ENCODE assay signal across 8 mouse cellular contexts in genomic region chr8:105276292-105277120, GRCm38 (mm10). TPM values are rescaled to one million over a fixed set of nuclear protein-coding genes. Genes with fewer than 3 reads are reported as not detected.
DNase-seq lines count a peak whose midpoint lies in the region; ATAC-seq and TF ChIP-seq lines count a peak whose summit lies in the region.

No protein-coding gene starts in this region.

- no peak overlapping the region for H3K27ac ChIP-seq in forebrain, postnatal 0 days (ENCODE audit: low read depth, low read length)
- no peak overlapping the region for H3K27ac ChIP-seq in hindbrain, embryonic 16.5 days (ENCODE audit: low read depth, low read length)
- H3K27ac ChIP-seq in liver, embryonic 13.5 days = no peak overlapping the region
- no peak overlapping the region for H3K27ac ChIP-seq in neural tube, embryonic 12.5 days

- 0 out of 2 replicates have a peak, but pooled peaks have one; percentile 4 for TF ChIP-seq CTCF in forebrain, postnatal 0 days (IDR thresholded peaks at IDR 0.05; ENCODE audit: low read depth)

- H3K9ac ChIP-seq in forebrain, postnatal 0 days = peak overlapping the region; percentile 44
- peak overlapping the region; percentile 72 for H3K9ac ChIP-seq in hindbrain, embryonic 16.5 days (ENCODE audit: low read depth, low read length)
- H3K9ac ChIP-seq in liver, embryonic 13.5 days = peak overlapping the region; percentile 47; the same call in 1 of the 2 replicates
- peak overlapping the region; percentile 44 for H3K9ac ChIP-seq in neural tube, embryonic 12.5 days

- peaks cover 10% of the 10 kb centered on the region for H3K36me3 ChIP-seq in forebrain, postnatal 0 days (ENCODE audit: insufficient read depth)
- peaks cover 4% of the 10 kb centered on the region for H3K36me3 ChIP-seq in hindbrain, embryonic 16.5 days (ENCODE audit: control insufficient read depth, insufficient read depth, low read length)
- 0 out of 2 replicates have a peak, but pooled peaks cover 2% of the 10 kb centered on the region for H3K36me3 ChIP-seq in liver, embryonic 13.5 days
- peaks cover 12% of the 10 kb centered on the region for H3K36me3 ChIP-seq in neural tube, embryonic 12.5 days

- WGBS in forebrain, postnatal 0 days = 4% methylated on average over 30 of the region's 30 CpGs
- 4% methylated on average over 24 of the region's 30 CpGs for WGBS in hindbrain, embryonic 16.5 days
- WGBS in liver, embryonic 13.5 days (ENCODE audit: insufficient replicate concordance) = 4% methylated on average over 30 of the region's 30 CpGs
- WGBS in neural tube, embryonic 12.5 days = 3% methylated on average over 30 of the region's 30 CpGs

- no peak for DNase-seq in frontal cortex, postnatal 10 days (ENCODE audit: low spot score in 2 of 2)
- peak; percentile 66 for DNase-seq in adrenal gland, postnatal 25 days
- peak; percentile 70 for DNase-seq in forebrain, postnatal 0 days
- no peak for DNase-seq in liver, embryonic 13.5 days
- DNase-seq in adipocyte (ENCODE audit: low spot score) = no peak

- ATAC-seq in frontal cortex, adult (ENCODE audit: low TSS enrichment) = peak; percentile 48
- ATAC-seq in forebrain, postnatal 0 days = peak; percentile 69
- ATAC-seq in hindbrain, embryonic 16.5 days = peak; percentile 61
- ATAC-seq in liver, embryonic 13.5 days (ENCODE audit: low read depth) = peak; percentile 64
- peak; percentile 76 for ATAC-seq in neural tube, embryonic 12.5 days (ENCODE audit: low FRiP score, low read depth)

- 0 out of 2 replicates have a peak, but pooled peaks cover 4% of the 10 kb centered on the region for H3K4me1 ChIP-seq in forebrain, postnatal 0 days (ENCODE audit: insufficient read depth)
- H3K4me1 ChIP-seq in hindbrain, embryonic 16.5 days (ENCODE audit: control insufficient read depth, insufficient read depth, low read depth, low read length) = peaks cover 22% of the 10 kb centered on the region
- peaks cover 27% of the 10 kb centered on the region for H3K4me1 ChIP-seq in liver, embryonic 13.5 days (replicated peaks)
- peaks cover 18% of the 10 kb centered on the region for H3K4me1 ChIP-seq in neural tube, embryonic 12.5 days

- H3K27me3 ChIP-seq in forebrain, postnatal 0 days (ENCODE audit: insufficient read depth, low read length) = peaks cover 42% of the 10 kb centered on the region
- H3K27me3 ChIP-seq in hindbrain, embryonic 16.5 days (replicated peaks; ENCODE audit: control insufficient read depth, insufficient read depth, low read length) = peaks cover 46% of the 10 kb centered on the region
- peaks cover 97% of the 10 kb centered on the region for H3K27me3 ChIP-seq in liver, embryonic 13.5 days
- peaks cover 95% of the 10 kb centered on the region for H3K27me3 ChIP-seq in neural tube, embryonic 12.5 days (replicated peaks)

- H3K4me3 ChIP-seq in forebrain, postnatal 0 days (ENCODE audit: low read depth, low read length) = peak overlapping the region; percentile 38
- H3K4me3 ChIP-seq in hindbrain, embryonic 16.5 days (ENCODE audit: low read length) = peak overlapping the region; percentile 51
- H3K4me3 ChIP-seq in liver, embryonic 13.5 days (replicated peaks) = peak overlapping the region; percentile 35
- peak overlapping the region; percentile 36 for H3K4me3 ChIP-seq in neural tube, embryonic 12.5 days

- H3K4me2 ChIP-seq in forebrain, postnatal 0 days (ENCODE audit: low read depth) = peak overlapping the region; percentile 62
- H3K4me2 ChIP-seq in hindbrain, embryonic 16.5 days (ENCODE audit: low read length) = peak overlapping the region; percentile 95
- H3K4me2 ChIP-seq in liver, embryonic 13.5 days = peak overlapping the region; percentile 59
- peak overlapping the region; percentile 79 for H3K4me2 ChIP-seq in neural tube, embryonic 12.5 days (replicated peaks)

- H3K9me3 ChIP-seq in forebrain, postnatal 0 days (ENCODE audit: low read length) = no peaks in the 10 kb centered on the region
- no peaks in the 10 kb centered on the region for H3K9me3 ChIP-seq in hindbrain, embryonic 16.5 days (ENCODE audit: control insufficient read depth, low read length)
- H3K9me3 ChIP-seq in liver, embryonic 13.5 days (replicated peaks) = no peaks in the 10 kb centered on the region
- no peaks in the 10 kb centered on the region for H3K9me3 ChIP-seq in neural tube, embryonic 12.5 days

RNA-seq across cellular contexts. Expression of gene Nol3, which starts 0.6 kb away (rescaled TPM):
- total RNA-seq in adrenal gland, postnatal 25 days (2021) = 4.4 and 4.7 TPM in 2 replicates
- total RNA-seq in forebrain, postnatal 0 days (2014; rRNA removed) = 1.5 and 1.7 TPM in 2 replicates
- 3.0 and 4.3 TPM in 2 replicates for polyA plus RNA-seq in forebrain, postnatal 0 days (2015; fragmentation: Nextera tagmentation; extraction: Ambion mirVana)
- 6.2 TPM in 2 replicates for polyA plus RNA-seq in hindbrain, embryonic 16.5 days (2015; fragmentation: Nextera tagmentation; extraction: Ambion mirVana)
- 0.10 and 0.14 TPM in 2 replicates for polyA plus RNA-seq in liver, embryonic 13.5 days (2015; fragmentation: Nextera tagmentation; extraction: Ambion mirVana)
- 3.5 and 4.3 TPM in 2 replicates for polyA plus RNA-seq in neural tube, embryonic 12.5 days (2016; fragmentation: Nextera tagmentation; extraction: Ambion mirVana)

RNA-seq across cellular contexts. Expression of gene Hsf4, which starts 6.9 kb away (rescaled TPM):
- 0.70 and 1.1 TPM in 2 replicates for total RNA-seq in adrenal gland, postnatal 25 days (2021)
- total RNA-seq in forebrain, postnatal 0 days (2014; rRNA removed) = 0.15 and 0.90 TPM in 2 replicates
- polyA plus RNA-seq in forebrain, postnatal 0 days (2015; fragmentation: Nextera tagmentation; extraction: Ambion mirVana) = 0.30 and 0.44 TPM in 2 replicates
- polyA plus RNA-seq in hindbrain, embryonic 16.5 days (2015; fragmentation: Nextera tagmentation; extraction: Ambion mirVana) = 0.80 and 1.2 TPM in 2 replicates
- 0.10 TPM in 1 of 2 replicates, not detected in the other for polyA plus RNA-seq in liver, embryonic 13.5 days (2015; fragmentation: Nextera tagmentation; extraction: Ambion mirVana)
- polyA plus RNA-seq in neural tube, embryonic 12.5 days (2016; fragmentation: Nextera tagmentation; extraction: Ambion mirVana) = 0.19 and 0.20 TPM in 2 replicates

RNA-seq across cellular contexts. Expression of gene Fbxl8, which starts 12.1 kb away (rescaled TPM):
- 3.7 and 4.5 TPM in 2 replicates for total RNA-seq in adrenal gland, postnatal 25 days (2021)
- total RNA-seq in forebrain, postnatal 0 days (2014; rRNA removed) = 0.38 and 1.4 TPM in 2 replicates
- polyA plus RNA-seq in forebrain, postnatal 0 days (2015; fragmentation: Nextera tagmentation; extraction: Ambion mirVana) = 0.85 and 1.1 TPM in 2 replicates
- 2.1 and 2.4 TPM in 2 replicates for polyA plus RNA-seq in hindbrain, embryonic 16.5 days (2015; fragmentation: Nextera tagmentation; extraction: Ambion mirVana)
- 0.98 and 1.1 TPM in 2 replicates for polyA plus RNA-seq in liver, embryonic 13.5 days (2015; fragmentation: Nextera tagmentation; extraction: Ambion mirVana)
- 0.90 and 1.0 TPM in 2 replicates for polyA plus RNA-seq in neural tube, embryonic 12.5 days (2016; fragmentation: Nextera tagmentation; extraction: Ambion mirVana)

RNA-seq across cellular contexts. Expression of gene Tradd, which starts 12.1 kb away (rescaled TPM):
- total RNA-seq in adrenal gland, postnatal 25 days (2021) = 18.7 and 21.7 TPM in 2 replicates
- 14.7 and 23.9 TPM in 2 replicates for total RNA-seq in forebrain, postnatal 0 days (2014; rRNA removed)
- 14.0 and 20.9 TPM in 2 replicates for polyA plus RNA-seq in forebrain, postnatal 0 days (2015; fragmentation: Nextera tagmentation; extraction: Ambion mirVana)
- polyA plus RNA-seq in hindbrain, embryonic 16.5 days (2015; fragmentation: Nextera tagmentation; extraction: Ambion mirVana) = 20.7 and 21.5 TPM in 2 replicates
- 16.2 and 16.7 TPM in 2 replicates for polyA plus RNA-seq in liver, embryonic 13.5 days (2015; fragmentation: Nextera tagmentation; extraction: Ambion mirVana)
- 18.7 and 21.2 TPM in 2 replicates for polyA plus RNA-seq in neural tube, embryonic 12.5 days (2016; fragmentation: Nextera tagmentation; extraction: Ambion mirVana)

RNA-seq across cellular contexts. Expression of gene 4931428F04Rik, which starts 13.2 kb away (rescaled TPM):
- total RNA-seq in adrenal gland, postnatal 25 days (2021) = 1.9 and 3.7 TPM in 2 replicates
- 54.2 and 70.9 TPM in 2 replicates for total RNA-seq in forebrain, postnatal 0 days (2014; rRNA removed)
- polyA plus RNA-seq in forebrain, postnatal 0 days (2015; fragmentation: Nextera tagmentation; extraction: Ambion mirVana) = 124 and 146 TPM in 2 replicates
- 126 and 153 TPM in 2 replicates for polyA plus RNA-seq in hindbrain, embryonic 16.5 days (2015; fragmentation: Nextera tagmentation; extraction: Ambion mirVana)
- 0.60 and 1.1 TPM in 2 replicates for polyA plus RNA-seq in liver, embryonic 13.5 days (2015; fragmentation: Nextera tagmentation; extraction: Ambion mirVana)
- polyA plus RNA-seq in neural tube, embryonic 12.5 days (2016; fragmentation: Nextera tagmentation; extraction: Ambion mirVana) = 70.6 and 78.4 TPM in 2 replicates

Comparison
In these comparisons a context has a peak if more than half of its experiments do, and no peak if none do; other contexts are left out.
1. DNase-seq: peak in adrenal gland, postnatal 25 days (single experiment) and forebrain, postnatal 0 days (single experiment); none in frontal cortex, postnatal 10 days (0 of 2), liver, embryonic 13.5 days (single experiment) and adipocyte (single experiment).
2. Peak in every context shown above with its lines, with median percentiles within 50 percentile points of each other: ATAC-seq, H3K4me2 ChIP-seq, H3K4me3 ChIP-seq and H3K9ac ChIP-seq.